Mouse (Mus musculus): ENCODE measurements at regions not wholly inside any gene's neighbourhood (a gene's known extent, or its start where the extent isn't known, plus 50 kb on each side); places are given as distances from the start of the nearest gene placed in this dataset.
"Not testable (repeated sequence)": the region's sequence is repeated elsewhere in the genome, so short reads cannot be mapped to it uniquely, and the experiment has no call there.

- no peak for DNase-seq (ENCODE audit: low read depth, low spot score)
Measured at GRCm38 (mm10) chr8:103788308-103788707, 313.1 kb upstream of the Cdh5 start.

- no peak for DNase-seq (ENCODE audit: low read depth, low spot score)
Measured at GRCm38 (mm10) chr8:103793331-103793730, 308.1 kb upstream of the Cdh5 start.

- DNase-seq (ENCODE audit: low read depth, low spot score): not testable (repeated sequence)
Measured at GRCm38 (mm10) chr8:103798630-103799029, 302.8 kb upstream of the Cdh5 start.

GRCm38 (mm10) chr8:103808171-103808570, 293.3 kb upstream of the Cdh5 start:
- no peak for DNase-seq (ENCODE audit: low read depth, low spot score)

GRCm38 (mm10) chr8:103808580-103808979, 292.8 kb upstream of the Cdh5 start:
- no peak for DNase-seq (ENCODE audit: low read depth, low spot score)

GRCm38 (mm10) chr8:103809140-103809539, 292.3 kb upstream of the Cdh5 start:
- no peak for DNase-seq (ENCODE audit: low read depth, low spot score)

GRCm38 (mm10) chr8:103813954-103814591, 287.4 kb upstream of the Cdh5 start:
- no peak for DNase-seq (ENCODE audit: low read depth, low spot score)

GRCm38 (mm10) chr8:103816101-103816894, 285.1 kb upstream of the Cdh5 start:
- no peak for DNase-seq (ENCODE audit: low read depth, low spot score)

GRCm38 (mm10) chr8:103823541-103823940, 277.9 kb upstream of the Cdh5 start:
- no peak for DNase-seq (ENCODE audit: low read depth, low spot score)

GRCm38 (mm10) chr8:103824747-103825146, 276.7 kb upstream of the Cdh5 start:
- DNase-seq (ENCODE audit: low read depth, low spot score): no peak

- no peak for DNase-seq (ENCODE audit: low read depth, low spot score)
Measured at GRCm38 (mm10) chr8:103825289-103825688, 276.1 kb upstream of the Cdh5 start.

- no peak for DNase-seq (ENCODE audit: low read depth, low spot score)
Measured at GRCm38 (mm10) chr8:103830416-103830815, 271.0 kb upstream of the Cdh5 start.

GRCm38 (mm10) chr8:103839990-103840389, 261.4 kb upstream of the Cdh5 start:
- DNase-seq (ENCODE audit: low read depth, low spot score): no peak

- no peak for DNase-seq (ENCODE audit: low read depth, low spot score)
Measured at GRCm38 (mm10) chr8:103845964-103846363, 255.5 kb upstream of the Cdh5 start.

- no peak for DNase-seq (ENCODE audit: low read depth, low spot score)
Measured at GRCm38 (mm10) chr8:103846382-103846976, 254.9 kb upstream of the Cdh5 start.

- no peak for DNase-seq (ENCODE audit: low read depth, low spot score)
Measured at GRCm38 (mm10) chr8:103849785-103850184, 251.6 kb upstream of the Cdh5 start.

GRCm38 (mm10) chr8:103851286-103851685, 250.1 kb upstream of the Cdh5 start:
- no peak for DNase-seq (ENCODE audit: low read depth, low spot score)

GRCm38 (mm10) chr8:103853048-103853447, 248.4 kb upstream of the Cdh5 start:
- DNase-seq (ENCODE audit: low read depth, low spot score): no peak

GRCm38 (mm10) chr8:103855291-103855690, 246.1 kb upstream of the Cdh5 start:
- no peak for DNase-seq (ENCODE audit: low read depth, low spot score)

- DNase-seq (ENCODE audit: low read depth, low spot score): no peak
Measured at GRCm38 (mm10) chr8:103859130-103859529, 242.3 kb upstream of the Cdh5 start.

GRCm38 (mm10) chr8:103873598-103874502, 227.6 kb upstream of the Cdh5 start:
- DNase-seq (ENCODE audit: low read depth, low spot score): no peak

GRCm38 (mm10) chr8:103874506-103874905, 226.9 kb upstream of the Cdh5 start:
- no peak for DNase-seq (ENCODE audit: low read depth, low spot score)

Measured in CD4-positive helper T cell, adult 2 months (primary cell).